In the genomic region with DNA sequence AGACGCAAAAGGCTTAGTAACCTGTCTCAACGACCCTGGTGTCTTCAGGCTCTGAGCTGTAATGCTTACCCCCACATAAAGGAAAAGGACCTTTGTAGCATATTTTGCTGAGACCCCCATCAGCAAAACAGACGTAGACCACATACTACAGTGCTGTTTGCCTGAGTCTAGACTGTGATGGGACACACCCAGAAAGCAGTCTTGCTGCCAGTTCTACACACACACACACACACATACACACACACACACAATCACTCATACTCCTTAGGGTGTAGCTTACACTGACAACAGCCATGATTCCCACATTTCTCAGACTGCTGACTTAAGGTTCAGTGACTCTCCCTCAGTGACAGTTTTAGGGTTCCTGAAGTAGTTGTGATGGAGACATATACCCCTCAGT, we compare ENCODE assay signal across 23 mouse cellular contexts.
"Had no signal": no experiment of that assay in that cellular context is flagged by ENCODE, and none has a peak within 500 bp of the region (broad histone marks: within the 10 kb centered on the region; RNA-seq: fewer than 3 reads in every experiment).

No protein-coding gene starts in this region.

- ATAC-seq: forebrain, embryonic 16.5 days; hindbrain, embryonic 16.5 days; inflammation-experienced regulatory T-cells, adult 6 months had no signal

- H3K4me2 ChIP-seq: heart, embryonic 12.5 days; hindbrain, embryonic 12.5 days; hindbrain, embryonic 14.5 days; limb, embryonic 12.5 days had no signal

- H3K27ac ChIP-seq: gastrocnemius, adult 2 months; heart, embryonic 10.5 days; hindbrain, embryonic 12.5 days; hindbrain, embryonic 14.5 days; layer of hippocampus, adult 2 months; left cerebral cortex, adult 2 months; limb, embryonic 10.5 days; limb, embryonic 12.5 days had no signal

- DNase-seq: gastrocnemius, adult 2 months; gastrocnemius, postnatal 10 days; gastrocnemius, postnatal 25 days; heart, adult 18-20 months; heart, postnatal 14 days; heart, postnatal 36 days; kidney, adult 11 months; kidney, adult 8-10 months; kidney, postnatal 10 days; kidney, postnatal 25 days; kidney, postnatal 4 days; liver had no signal

- H3K9me3 ChIP-seq: heart, embryonic 10.5 days; heart, embryonic 12.5 days; hindbrain, embryonic 12.5 days; limb, embryonic 10.5 days; limb, embryonic 12.5 days had no signal

- H3K9ac ChIP-seq: heart, embryonic 12.5 days; hindbrain, embryonic 12.5 days; hindbrain, embryonic 14.5 days; limb, embryonic 12.5 days had no signal

- H3K4me3 ChIP-seq: gastrocnemius, adult 2 months; heart, embryonic 10.5 days; heart, embryonic 12.5 days; hindbrain, embryonic 12.5 days; layer of hippocampus, adult 2 months; left cerebral cortex, adult 2 months; limb, embryonic 10.5 days; limb, embryonic 12.5 days had no signal

- H3K27me3 ChIP-seq: heart, embryonic 12.5 days; hindbrain, embryonic 12.5 days; limb, embryonic 12.5 days had no signal

- H3K4me1 ChIP-seq: heart, embryonic 10.5 days; heart, embryonic 12.5 days; hindbrain, embryonic 12.5 days; limb, embryonic 10.5 days; limb, embryonic 12.5 days had no signal
